Mouse (Mus musculus): Measurements from ENCODE around the gene Gm8653.
"Not testable (repeated sequence)": the region's sequence is repeated elsewhere in the genome, so short reads cannot be mapped to it uniquely, and the experiment has no call there.

Gm8653 gene

DNA sequence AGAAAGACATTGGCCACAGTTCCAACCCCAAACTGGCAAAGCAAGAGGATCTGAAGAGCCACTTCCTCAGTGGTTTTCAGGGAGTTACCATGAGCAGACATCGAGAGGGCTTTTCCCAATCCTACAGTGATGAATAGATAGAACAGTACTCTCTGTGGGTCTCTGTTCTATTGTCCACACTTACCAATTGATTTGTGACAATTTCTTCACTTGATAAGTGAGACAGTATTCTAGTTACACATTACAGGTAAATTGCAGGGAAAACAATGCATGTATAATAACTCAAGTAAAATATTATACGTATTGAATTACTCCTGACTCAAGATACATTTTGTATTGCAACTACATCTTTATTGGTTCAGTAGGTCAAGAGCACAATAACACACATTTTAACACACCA lies at the start of gene Gm8653:
Gene Gm8653, minus strand, starts transcription at position 101 of the 400 bp plus-strand sequence.
- CTCF ChIA-PET: not testable (repeated sequence)

GRCm38 (mm10) chr7:22229384-22229783 lies 28.3 kb upstream of the Gm8653 start, which contains the start of gene Gm8453:
Gm8453 (minus strand) TSS chr7:22229484.
- CTCF ChIA-PET: not testable (repeated sequence)

- CTCF ChIA-PET: not testable (repeated sequence)
Observed at GRCm38 (mm10) chr7:22189077-22189476, 12.0 kb downstream of the Gm8653 start, which contains the start of gene Vmn1r143. Vmn1r143 (plus strand) TSS chr7:22189377.

DNA sequence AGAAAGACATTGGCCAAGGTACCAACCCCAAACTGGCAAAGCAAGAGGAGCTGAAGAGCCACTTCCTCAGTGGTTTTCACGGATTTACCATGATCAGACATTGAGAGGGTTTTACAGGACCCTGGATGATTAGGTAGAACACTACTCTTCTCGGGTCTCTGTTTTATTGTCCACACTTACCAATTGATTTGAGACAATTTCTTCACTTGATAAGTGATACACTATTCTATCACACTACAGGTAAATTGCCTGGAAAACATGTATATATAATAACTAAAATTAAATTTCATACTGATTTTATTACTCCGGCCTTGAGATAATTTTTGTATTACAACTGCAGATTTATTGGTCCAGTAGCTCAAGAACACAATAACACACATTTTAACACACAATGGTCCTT lies 37.1 kb downstream of the Gm8653 start, which contains the start of gene Vmn1r142:
Gene Vmn1r142, minus strand, starts transcription at position 101 of the 400 bp plus-strand sequence.
- CTCF ChIA-PET: not testable (repeated sequence)
